Comparison of ENCODE assay signal across 8 mouse cellular contexts in genomic region chr11:81611948-81612797, GRCm38 (mm10).
DNase-seq lines count a peak whose midpoint lies in the region; ATAC-seq and TF ChIP-seq lines count a peak whose summit lies in the region.

No protein-coding gene starts in this region.

- no peak for DNase-seq in liver, embryonic 11.5 days (ENCODE audit: low spot score)
- DNase-seq in liver: no peak
- peak; percentile 38 to 59 for DNase-seq in left cerebral cortex, postnatal 36 days (ENCODE audit: low spot score in 2 of 2)
- DNase-seq in urinary bladder, adult 2 months (ENCODE audit: low spot score): no peak
- no peak for DNase-seq in gastrocnemius, adult 8-10 months (ENCODE audit: low spot score in 2 of 2)

- peaks cover 16% of the 10 kb centered on the region for H3K27me3 ChIP-seq in liver, embryonic 11.5 days (replicated peaks; ENCODE audit: control insufficient read depth, insufficient read depth, low read length)
- H3K27me3 ChIP-seq in hindbrain, embryonic 12.5 days: peaks cover 14% of the 10 kb centered on the region

- WGBS in liver, embryonic 11.5 days: 10% methylated on average over 20 of the region's 20 CpGs
- WGBS in hindbrain, embryonic 12.5 days: 9% methylated on average over 20 of the region's 20 CpGs
- 17% methylated on average over 20 of the region's 20 CpGs for WGBS in olfactory bulb, adult 2 months

- intact Hi-C loops in left cerebral cortex, postnatal 36 days (cut with DNase I): loop anchor here (5.0 to 10.0 kb wide), 4 partner anchors 77 to 917 kb away; no protein-coding TSS in a partner anchor

- no peaks in the 10 kb centered on the region for H3K9me3 ChIP-seq in liver, embryonic 11.5 days (ENCODE audit: control insufficient read depth, low read length)
- H3K9me3 ChIP-seq in hindbrain, embryonic 12.5 days (replicated peaks): no peaks in the 10 kb centered on the region

- H3K4me1 ChIP-seq in liver, embryonic 11.5 days (replicated peaks; ENCODE audit: control insufficient read depth, insufficient read depth, low read length): no peaks in the 10 kb centered on the region
- no peaks in the 10 kb centered on the region for H3K4me1 ChIP-seq in cortical plate, adult 2 months (ENCODE audit: control insufficient read depth, insufficient read depth, low read length)
- peaks cover 21% of the 10 kb centered on the region for H3K4me1 ChIP-seq in hindbrain, embryonic 12.5 days
- H3K4me1 ChIP-seq in olfactory bulb, adult 2 months (ENCODE audit: control insufficient read depth, insufficient read depth, low read length): peaks cover 16% of the 10 kb centered on the region

- no peak overlapping the region for H3K4me3 ChIP-seq in liver, embryonic 11.5 days (ENCODE audit: low read depth, low read length)
- H3K4me3 ChIP-seq in cortical plate, adult 2 months (ENCODE audit: insufficient read depth, low read length): peak overlapping the region; percentile 33
- peak overlapping the region; percentile 21 for H3K4me3 ChIP-seq in hindbrain, embryonic 12.5 days
- H3K4me3 ChIP-seq in olfactory bulb, adult 2 months (ENCODE audit: insufficient read depth, low read depth, low read length): peak overlapping the region; percentile 11

- no peak for ATAC-seq in liver, embryonic 11.5 days (replicated peaks; ENCODE audit: low FRiP score)
- peak; percentile 53 for ATAC-seq in hindbrain, embryonic 12.5 days (ENCODE audit: low FRiP score)

- H3K27ac ChIP-seq in liver, embryonic 11.5 days (ENCODE audit: low read depth, low read length): no peak overlapping the region
- no peak overlapping the region for H3K27ac ChIP-seq in cortical plate, adult 2 months (ENCODE audit: insufficient read depth, low read length)
- H3K27ac ChIP-seq in hindbrain, embryonic 12.5 days: peak overlapping the region; percentile 90
- peak overlapping the region; percentile 43 for H3K27ac ChIP-seq in olfactory bulb, adult 2 months (ENCODE audit: insufficient read depth, low read depth, low read length)

- peak; percentile 59; the same call in 1 of the 2 replicates for TF ChIP-seq POLR2A in cortical plate, adult 2 months (IDR thresholded peaks at IDR 0.05; ENCODE audit: extremely low read depth, insufficient read depth, low read length)
- TF ChIP-seq POLR2A in olfactory bulb, adult 2 months (IDR thresholded peaks at IDR 0.05; ENCODE audit: insufficient read depth, low read depth, low read length): no peak

- no peaks in the 10 kb centered on the region for H3K36me3 ChIP-seq in liver, embryonic 11.5 days (ENCODE audit: control insufficient read depth, insufficient read depth, low read length)
- no peaks in the 10 kb centered on the region for H3K36me3 ChIP-seq in hindbrain, embryonic 12.5 days

- TF ChIP-seq CTCF in cortical plate, adult 2 months (IDR thresholded peaks at IDR 0.05; ENCODE audit: extremely low read depth, insufficient read depth, low read length): no peak
- TF ChIP-seq CTCF in olfactory bulb, adult 2 months (IDR thresholded peaks at IDR 0.05; ENCODE audit: insufficient read depth, low read depth, low read length): no peak

- H3K4me2 ChIP-seq in liver, embryonic 11.5 days: peak overlapping the region; percentile 48
- H3K4me2 ChIP-seq in hindbrain, embryonic 12.5 days (replicated peaks): peak overlapping the region; percentile 54

- H3K9ac ChIP-seq in liver, embryonic 11.5 days (ENCODE audit: low read depth, low read length): no peak overlapping the region
- peak overlapping the region; percentile 47 for H3K9ac ChIP-seq in hindbrain, embryonic 12.5 days

Comparison
In these comparisons a context has a peak if more than half of its experiments do, and no peak if none do; other contexts are left out.
1. DNase-seq: peak in left cerebral cortex, postnatal 36 days (2 of 2); none in liver, embryonic 11.5 days (single experiment), liver (single experiment), urinary bladder, adult 2 months (single experiment) and gastrocnemius, adult 8-10 months (0 of 2).
2. H3K27ac ChIP-seq: peak in hindbrain, embryonic 12.5 days (single experiment) and olfactory bulb, adult 2 months (single experiment); none in liver, embryonic 11.5 days (single experiment) and cortical plate, adult 2 months (single experiment).